Mouse (Mus musculus) C2C12 (cell line): ENCODE measurements around the gene Jph3. TPM values are rescaled to one million over a fixed set of nuclear protein-coding genes. Genes with fewer than 3 reads are reported as not detected.

Experiments used
- H3K27me3 ChIP-seq: one replicate; pipeline ENCODE4 v1.6.1; 2011; ENCODE audit not compliant: control insufficient read depth, insufficient read depth, insufficient read length
- H3K36me3 ChIP-seq: one replicate; pipeline ENCODE4 v1.6.1; 2011; ENCODE audit not compliant: control insufficient read depth, insufficient read depth
- H3K4me3 ChIP-seq: one replicate; pipeline ENCODE4 v1.5.1; 2011; ENCODE audit warnings: mild to moderate bottlenecking, control low read depth; ENCODE audit not compliant: poor library complexity, insufficient read depth, severe bottlenecking
- H3K79me2 ChIP-seq: one replicate; pipeline ENCODE4 v1.6.1; 2011; ENCODE audit not compliant: control insufficient read depth, insufficient read depth
- H3K79me3 ChIP-seq: one replicate; pipeline ENCODE4 v1.6.1; 2011; ENCODE audit warnings: low read depth, control low read depth
- H3ac ChIP-seq: one replicate; pipeline ENCODE3; 2011; ENCODE audit warnings: low read depth; ENCODE audit not compliant: control insufficient read depth, insufficient read length
- CEBPB ChIP-seq: IDR thresholded peaks from one replicate; pipeline ENCODE4 v1.6.1; 2011; ENCODE audit warnings: low read depth, mild to moderate bottlenecking, control low read depth, moderate library complexity
- CTCF ChIP-seq: IDR thresholded peaks from one replicate; pipeline ENCODE4 v1.5.1; 2011; ENCODE audit not compliant: control insufficient read depth, insufficient read depth, insufficient read length
- FOSL1 ChIP-seq: IDR thresholded peaks from one replicate; pipeline ENCODE4 v1.8.0; 2011; ENCODE audit warnings: mild to moderate bottlenecking, low read length; ENCODE audit not compliant: poor library complexity, insufficient read depth, severe bottlenecking
- MAX ChIP-seq: IDR thresholded peaks from one replicate; pipeline ENCODE4 v1.6.1; 2011; ENCODE audit warnings: mild to moderate bottlenecking, control low read depth
- MYOD1 ChIP-seq: IDR thresholded peaks from one replicate; pipeline ENCODE4 v1.6.1; 2011; ENCODE audit warnings: low read depth; ENCODE audit not compliant: control insufficient read depth, insufficient read length
- MYOG ChIP-seq: IDR thresholded peaks from one replicate; pipeline ENCODE4 v1.6.1; 2011; ENCODE audit not compliant: control insufficient read depth, insufficient read length; ENCODE audit errors: extremely low read depth
- USF1 ChIP-seq: IDR thresholded peaks from one replicate; pipeline ENCODE4 v1.6.1; 2011; ENCODE audit warnings: low read depth, mild to moderate bottlenecking, control low read depth, moderate library complexity
- polyA plus RNA-seq: library from polyadenylated mRNA; unstranded; fragments of >200 nt; fragmentation: generic; extraction: Trizol; gene quantifications from one replicate; pipeline ENCODE4 v1.2.1, GENCODE M21; 2012; ENCODE audit warnings: missing spikeins

Gene Jph3
- polyA plus RNA-seq, 1 experiment: 0.02 TPM

DNA sequence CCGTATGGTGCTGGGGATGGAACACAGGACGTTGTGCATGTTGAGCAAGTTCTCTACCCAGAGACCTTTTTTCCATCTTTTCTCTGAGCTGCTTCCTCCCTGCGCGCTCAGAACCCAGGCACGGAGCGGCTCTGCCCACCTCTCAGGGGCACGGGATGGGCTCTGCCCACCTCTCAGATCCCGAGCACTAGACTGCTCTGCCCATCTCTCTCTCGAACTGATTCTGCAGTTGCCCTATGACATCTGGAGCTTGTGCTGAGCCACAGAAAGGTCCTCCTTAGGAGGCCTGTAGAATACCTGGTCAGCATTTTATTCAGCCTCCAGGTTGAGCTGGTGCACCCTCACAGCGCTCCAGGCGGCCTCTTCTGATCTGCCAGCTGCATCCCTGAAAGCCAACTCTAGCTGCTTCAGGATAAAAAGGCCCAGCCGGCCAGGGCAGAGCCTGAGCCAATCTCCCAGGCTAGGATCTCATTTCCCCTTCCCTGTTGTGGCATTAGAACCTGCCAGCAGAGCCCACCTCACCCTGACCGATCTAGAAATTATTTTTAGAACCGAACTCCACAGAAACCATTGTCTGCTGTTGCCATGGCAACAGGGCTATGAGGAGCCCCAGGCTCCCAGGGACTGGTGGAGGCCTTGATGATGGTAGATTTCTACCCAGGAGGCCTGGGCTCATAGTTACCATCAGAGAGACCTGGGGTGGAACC lies 41.8 kb upstream of the Jph3 start:
- H3ac ChIP-seq: no peak overlapping the region
- no peaks in the 10 kb centered on the region for H3K79me2 ChIP-seq
- TF ChIP-seq MYOD1: no peak
- TF ChIP-seq FOSL1: no peak
- TF ChIP-seq CEBPB: no peak
- no peak for TF ChIP-seq CTCF
- no peak for TF ChIP-seq USF1
- TF ChIP-seq MAX: no peak
- TF ChIP-seq MYOG: no peak
- H3K79me3 ChIP-seq: no peaks in the 10 kb centered on the region
- no peaks in the 10 kb centered on the region for H3K36me3 ChIP-seq
- no peak overlapping the region for H3K4me3 ChIP-seq
- no peaks in the 10 kb centered on the region for H3K27me3 ChIP-seq

DNA sequence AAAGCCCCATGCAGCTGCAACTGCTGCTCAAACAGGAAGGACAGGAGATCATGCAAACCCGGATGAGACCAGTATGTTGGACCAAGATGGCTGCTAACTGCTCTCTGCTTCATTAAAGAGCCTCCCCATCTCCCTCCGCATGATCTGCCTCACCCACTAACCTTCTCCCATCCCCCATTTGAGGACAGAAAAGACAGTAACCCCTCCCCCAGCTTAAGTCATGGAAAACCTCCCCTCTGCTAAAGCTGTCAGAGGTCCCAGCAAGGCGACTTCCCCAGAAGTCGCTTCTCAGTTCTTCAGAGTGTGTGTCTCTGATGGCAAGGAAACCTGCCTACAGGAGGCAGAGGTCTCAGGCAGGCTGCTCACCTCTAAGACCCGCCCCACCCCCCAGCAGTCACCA lies 40.9 kb upstream of the Jph3 start:
- Histone ChIP-seq H3K4me3 (no peak overlapping the region), H3K36me3 (no peaks in the 10 kb centered on the region), H3K27me3 (no peaks in the 10 kb centered on the region), H3K79me2 (no peaks in the 10 kb centered on the region), H3ac (no peak overlapping the region), H3K79me3 (no peaks in the 10 kb centered on the region)
- no peak for TF ChIP-seq FOSL1
- TF ChIP-seq CEBPB: no peak
- no peak for TF ChIP-seq USF1
- TF ChIP-seq MAX: no peak
- TF ChIP-seq MYOG: no peak
- TF ChIP-seq MYOD1: no peak
- TF ChIP-seq CTCF: no peak

GRCm38 (mm10) chr8:121694453-121694852 lies 35.0 kb upstream of the Jph3 start:
- no peak overlapping the region for H3K4me3 ChIP-seq
- no peak for TF ChIP-seq USF1
- TF ChIP-seq CTCF: peak; percentile 77
- no peaks in the 10 kb centered on the region for H3K79me3 ChIP-seq
- H3ac ChIP-seq: no peak overlapping the region
- no peaks in the 10 kb centered on the region for H3K79me2 ChIP-seq
- no peaks in the 10 kb centered on the region for H3K27me3 ChIP-seq
- no peaks in the 10 kb centered on the region for H3K36me3 ChIP-seq

DNA sequence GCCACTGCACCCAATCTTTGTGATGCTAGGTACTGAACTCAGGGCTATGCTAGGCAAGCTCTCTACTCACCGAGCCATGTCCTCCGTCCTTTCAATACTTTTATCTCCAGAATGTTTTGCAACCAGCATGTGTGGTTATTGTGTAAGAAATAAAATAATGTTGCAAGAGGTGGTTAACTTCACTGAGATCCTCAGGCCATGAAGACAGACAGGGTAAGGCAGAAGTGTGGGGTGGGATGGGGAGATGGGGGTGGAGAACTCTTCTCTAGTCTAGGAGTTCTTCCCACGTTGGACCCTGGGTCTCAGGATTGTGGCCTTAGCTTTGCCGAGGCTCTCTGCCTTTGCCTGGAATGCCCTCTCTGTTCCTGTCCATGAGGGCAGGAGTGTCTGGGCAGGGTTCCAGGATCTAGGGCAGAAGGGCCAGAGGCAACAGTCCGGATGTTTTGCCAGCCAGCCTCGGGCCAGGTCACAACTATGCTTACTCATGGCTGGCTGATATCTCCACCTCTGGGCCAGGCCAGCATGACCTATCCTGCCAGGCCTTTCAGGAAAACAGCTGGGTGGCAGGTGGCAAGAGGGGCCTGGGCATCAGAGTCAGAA lies 33.7 kb upstream of the Jph3 start:
- Histone ChIP-seq H3K36me3 (no peaks in the 10 kb centered on the region), H3K27me3 (peaks cover 5% of the 10 kb centered on the region), H3K79me2 (no peaks in the 10 kb centered on the region), H3K4me3 (no peak overlapping the region), H3K79me3 (no peaks in the 10 kb centered on the region), H3ac (no peak overlapping the region)
- TF ChIP-seq USF1 (no peak), CEBPB (peak; percentile 83), FOSL1 (no peak), MYOD1 (peak; percentile 64), MAX (no peak), CTCF (no peak)

DNA sequence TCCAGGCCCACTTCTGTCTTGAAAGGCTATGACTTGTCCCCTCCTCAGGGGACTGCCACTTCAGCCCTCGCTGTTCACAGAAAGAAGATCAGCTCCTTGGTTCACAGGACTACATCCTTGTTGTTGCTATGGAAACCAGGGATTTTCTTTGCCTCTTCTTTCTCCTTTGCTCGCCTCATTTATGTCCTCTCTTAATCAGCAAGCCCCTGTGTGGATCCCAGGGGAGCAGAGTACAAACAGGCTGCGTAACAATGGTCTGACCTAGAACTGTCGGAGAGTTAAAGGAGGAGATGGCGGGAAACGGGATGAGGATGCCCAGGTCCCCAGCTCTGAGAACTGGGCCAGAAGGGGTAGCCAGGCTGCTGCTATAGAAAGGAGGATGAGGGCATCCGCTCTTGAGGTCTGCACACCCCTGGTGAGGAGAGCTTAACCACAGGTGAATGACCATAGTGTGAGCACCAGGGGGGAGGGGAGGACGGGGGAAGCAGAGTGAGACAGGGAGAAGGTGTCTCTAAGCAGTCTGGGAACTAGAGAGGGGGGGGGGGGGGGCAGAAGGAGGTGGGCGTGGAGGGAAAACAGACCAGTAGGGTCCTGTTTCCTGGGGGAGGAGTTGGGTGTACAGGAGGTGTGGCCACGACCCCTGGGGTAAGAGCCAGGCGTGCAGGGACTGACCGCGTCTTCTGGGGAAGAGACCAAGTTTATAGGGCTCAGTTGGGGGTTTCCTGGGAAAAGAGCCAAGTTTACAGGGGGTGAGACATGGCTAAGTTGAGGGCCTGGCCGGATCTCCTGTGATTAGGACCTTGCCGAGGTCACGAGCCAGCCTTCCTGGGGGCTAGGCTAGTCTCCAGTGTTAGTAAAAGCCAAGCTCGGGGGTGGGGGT lies 31.4 kb upstream of the Jph3 start:
- TF ChIP-seq FOSL1 (no peak), CEBPB (no peak), MAX (no peak), CTCF (no peak), USF1 (no peak), MYOD1 (no peak), MYOG (no peak)
- peaks cover 5% of the 10 kb centered on the region for H3K27me3 ChIP-seq
- no peak overlapping the region for H3K4me3 ChIP-seq

More for the DNA sequence above, 31.4 kb upstream of the Jph3 start:
- Histone ChIP-seq H3K79me2 (no peaks in the 10 kb centered on the region), H3ac (no peak overlapping the region), H3K79me3 (no peaks in the 10 kb centered on the region), H3K36me3 (no peaks in the 10 kb centered on the region)
